Mouse (Mus musculus): Measurements from ENCODE around the gene Tmem86a.
A peak's percentile ranks its signal among the peaks of the same experiment; 100 is the strongest.

The Tmem86a gene

DNA sequence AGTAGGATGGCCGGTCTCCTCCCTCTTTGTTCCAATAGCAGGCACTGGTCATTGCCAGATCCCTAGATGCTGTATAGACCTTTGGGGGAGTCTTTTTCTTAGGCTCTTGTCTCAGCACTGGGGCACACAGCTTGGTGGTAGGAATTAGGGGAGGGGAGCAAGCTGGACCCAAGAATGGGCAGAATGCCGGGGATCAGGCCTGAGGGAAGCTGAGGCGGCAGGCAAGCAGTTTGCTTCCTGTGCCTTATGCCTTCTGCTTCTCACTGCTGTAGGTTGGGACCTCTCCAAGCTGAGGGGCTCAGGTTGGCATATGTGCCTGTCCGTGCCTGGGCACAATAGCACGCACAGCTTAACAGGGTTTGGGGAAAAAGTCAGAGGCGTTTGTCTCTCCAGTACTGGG is 25.8 kb downstream of the Tmem86a start:
- no peak for DNase-seq (ENCODE audit: inconsistent ontology term)

DNA sequence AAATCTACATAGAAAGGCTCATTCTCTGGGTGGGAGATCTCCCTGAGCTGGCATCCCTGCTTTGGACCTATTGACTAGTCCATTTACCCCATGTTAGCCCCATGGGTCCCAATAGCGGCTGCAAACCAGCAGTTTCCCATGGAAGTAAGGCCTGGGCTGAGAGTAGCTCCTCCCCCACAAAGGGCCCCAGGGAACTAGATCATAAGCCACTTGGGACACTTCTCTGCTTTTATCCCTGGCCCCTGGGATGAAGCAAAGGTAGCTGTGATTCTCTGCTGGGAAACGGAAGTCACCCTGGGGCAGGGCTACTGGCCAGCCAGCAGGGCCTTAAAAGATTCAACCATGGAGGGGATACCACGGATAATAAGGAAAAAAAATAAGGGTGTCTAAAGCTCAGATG is 26.3 kb downstream of the Tmem86a start:
- DNase-seq (ENCODE audit: inconsistent ontology term), result no peak

DNA sequence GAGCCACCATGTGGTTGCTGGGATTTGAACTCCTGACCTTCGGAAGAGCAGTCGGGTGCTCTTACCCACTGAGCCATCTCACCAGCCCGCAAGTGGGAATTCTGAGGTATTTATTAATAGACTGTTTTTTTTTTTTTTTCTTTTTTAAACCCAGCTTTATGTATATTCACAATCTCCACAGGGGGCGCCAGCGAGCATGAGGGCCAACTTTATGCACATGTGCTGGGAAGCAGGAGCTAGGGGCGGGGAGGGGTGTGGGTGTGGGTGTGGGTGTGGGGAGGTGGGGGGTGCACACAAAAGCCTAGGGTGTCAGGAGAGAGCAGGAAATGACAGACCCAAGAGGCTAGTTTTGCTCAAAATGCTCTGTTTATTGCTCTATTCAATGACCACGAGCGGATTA is 27.1 kb downstream of the Tmem86a start:
- no peak for DNase-seq (ENCODE audit: inconsistent ontology term)

DNA sequence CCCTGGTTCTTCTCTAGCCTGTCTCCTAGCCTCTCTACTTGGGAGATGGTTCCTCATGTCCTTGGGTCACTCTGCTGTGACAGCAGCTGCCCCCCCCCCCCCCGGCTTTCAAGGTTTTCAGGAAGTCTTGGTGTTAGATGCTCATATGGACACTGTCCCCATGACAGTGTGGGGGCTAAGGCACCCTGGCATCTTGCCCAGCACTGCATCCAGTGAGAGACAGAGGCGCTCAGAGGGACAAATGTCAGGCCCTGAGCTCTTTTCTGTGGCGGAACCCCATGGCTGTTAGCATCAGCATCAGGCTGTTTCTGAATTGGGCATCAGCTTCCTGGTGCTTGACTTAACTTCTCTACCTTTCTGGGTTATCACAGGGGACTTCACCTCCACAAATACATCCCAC is 30.5 kb downstream of the Tmem86a start:
- DNase-seq (ENCODE audit: inconsistent ontology term), result no peak

DNA sequence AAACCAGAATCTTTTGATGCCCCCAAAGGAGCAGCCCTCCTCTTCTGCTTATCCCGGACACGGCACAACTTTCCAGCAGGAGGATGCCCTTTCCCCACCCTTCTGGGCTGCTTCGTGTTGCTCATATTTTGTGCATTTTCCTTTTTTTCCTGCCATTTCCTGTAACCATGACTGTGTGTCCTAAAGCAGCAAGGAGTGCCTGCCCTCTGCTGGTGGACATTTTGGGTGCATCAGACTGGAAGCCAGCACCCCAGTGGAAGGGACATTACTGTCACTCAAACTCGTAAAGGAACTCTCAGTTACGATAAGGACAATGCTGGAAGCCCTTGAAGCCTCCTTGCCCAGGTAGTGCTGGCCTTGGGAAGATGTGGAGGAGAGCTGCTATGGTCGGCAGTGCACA is 30.9 kb downstream of the Tmem86a start:
- peak; percentile 35 for DNase-seq (ENCODE audit: inconsistent ontology term)

DNA sequence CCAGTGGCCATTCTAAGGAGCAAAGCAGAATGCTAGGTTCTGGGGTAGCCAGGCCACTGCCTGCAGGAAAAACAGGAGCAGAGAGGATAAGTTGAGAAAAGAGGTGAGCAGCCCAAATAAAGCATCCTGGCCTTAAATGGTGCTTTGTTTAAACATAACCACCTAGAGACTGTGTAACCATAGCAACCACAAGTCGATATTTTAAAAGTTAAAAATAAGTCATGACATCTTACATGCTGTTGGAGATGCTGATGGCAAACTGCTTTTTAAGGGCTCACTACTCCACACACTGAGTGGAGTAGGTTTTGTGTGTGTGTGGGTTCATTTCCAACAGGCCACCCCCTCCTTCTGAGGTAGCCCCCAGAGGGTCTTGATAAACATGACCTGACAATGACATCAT is 34.7 kb downstream of the Tmem86a start:
- no peak for DNase-seq (ENCODE audit: inconsistent ontology term)

DNA sequence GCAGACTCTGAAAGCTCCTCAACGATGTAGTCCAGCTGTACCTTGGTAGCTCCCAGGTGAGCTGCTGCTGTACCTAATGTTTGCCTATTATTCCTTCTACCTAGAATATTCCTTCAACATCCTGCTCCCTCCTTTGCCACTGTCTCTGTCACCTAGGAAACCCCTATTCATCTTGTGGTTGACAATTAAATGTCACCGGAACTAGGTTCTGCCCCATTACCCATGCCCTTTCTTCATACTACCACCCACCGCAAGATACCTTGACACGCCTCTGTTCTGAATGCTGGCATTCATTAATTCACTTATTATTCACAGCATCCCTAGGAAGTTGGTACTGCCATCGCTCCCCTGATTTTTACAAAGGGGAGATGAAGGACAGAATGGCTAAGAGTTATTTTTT is 43.5 kb downstream of the Tmem86a start:
- DNase-seq (ENCODE audit: inconsistent ontology term), result no peak

DNA sequence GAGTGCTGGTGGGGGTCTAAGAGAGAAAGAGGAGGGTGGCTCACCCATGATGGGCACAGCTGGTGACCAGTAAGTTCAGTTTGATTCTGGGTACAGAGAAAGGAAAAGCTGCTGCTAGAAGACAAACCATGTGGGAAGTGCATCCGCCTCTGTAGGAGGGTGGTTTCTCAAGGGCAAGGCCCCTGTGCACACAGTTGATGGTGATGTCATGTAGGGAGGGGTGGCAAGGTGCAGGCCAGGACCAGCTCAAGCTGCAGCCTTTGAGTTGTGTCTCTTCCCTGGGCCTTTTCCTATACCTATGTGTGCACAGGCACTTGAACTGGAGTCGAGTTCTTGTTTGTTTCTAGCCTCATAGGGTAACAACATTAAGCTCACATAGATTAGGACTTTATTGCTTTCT is 44.6 kb downstream of the Tmem86a start:
- no peak for DNase-seq (ENCODE audit: inconsistent ontology term)

DNA sequence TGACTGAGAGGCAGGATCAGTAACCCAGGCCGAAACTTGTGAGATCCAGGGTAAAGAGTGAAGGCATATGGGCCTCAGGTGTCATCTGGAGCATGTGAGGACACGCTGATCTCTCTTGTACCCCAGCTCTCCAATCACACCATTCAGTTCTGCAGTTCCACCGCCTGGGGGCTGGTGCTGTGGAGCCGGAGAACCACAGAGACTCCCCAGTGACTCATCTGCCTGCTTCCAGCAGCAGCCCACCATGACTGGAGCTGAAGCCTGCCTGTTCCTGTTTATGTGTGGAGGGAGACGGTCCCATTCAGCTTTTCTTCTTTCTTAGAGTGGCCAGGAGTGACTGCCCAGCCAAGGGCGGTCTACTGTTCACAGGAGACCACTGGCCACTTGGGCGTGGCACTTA is 47.6 kb downstream of the Tmem86a start:
- peak; percentile 12 for DNase-seq (ENCODE audit: inconsistent ontology term)

DNA sequence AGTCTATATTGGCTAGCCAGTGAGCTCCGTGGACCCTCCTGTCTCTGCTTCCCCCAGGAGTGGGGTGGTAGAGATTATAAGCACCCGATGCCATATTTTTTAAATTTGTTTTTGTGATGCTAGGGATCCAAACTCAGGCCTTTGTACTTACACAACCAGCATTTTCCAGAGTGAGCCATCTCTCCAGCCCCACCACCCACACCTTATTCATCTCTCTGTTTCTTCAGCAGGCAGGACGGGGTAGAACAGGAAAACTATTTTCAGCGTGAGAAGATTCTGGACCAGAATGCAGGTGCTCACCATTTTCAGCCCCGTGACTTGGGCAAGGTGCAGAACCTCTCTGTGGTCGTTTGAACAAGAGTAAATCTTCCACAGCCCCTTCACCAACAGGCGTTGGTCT is 48.9 kb downstream of the Tmem86a start:
- DNase-seq (ENCODE audit: inconsistent ontology term), result no peak

DNA sequence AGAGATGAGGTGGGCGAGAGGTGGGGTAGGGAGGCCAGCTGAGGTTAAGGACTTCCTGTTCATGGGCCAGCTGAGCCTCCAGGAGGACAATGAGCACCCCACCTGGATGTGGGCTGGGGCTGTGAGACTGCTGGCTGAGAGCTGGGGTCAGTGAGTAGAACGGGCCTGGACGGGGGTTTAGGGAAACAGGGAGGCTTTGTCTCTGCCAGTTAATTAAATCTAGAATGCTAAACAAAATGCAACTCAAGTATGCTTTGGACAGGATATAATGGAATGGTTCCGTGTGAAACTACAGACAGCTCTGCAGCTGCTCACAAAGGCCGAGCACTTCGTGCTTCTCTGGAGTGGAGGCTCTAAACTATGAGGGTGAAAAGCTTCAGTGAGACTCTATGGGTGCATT is 50.2 kb downstream of the Tmem86a start:
- DNase-seq (ENCODE audit: inconsistent ontology term), result peak; percentile 52

DNA sequence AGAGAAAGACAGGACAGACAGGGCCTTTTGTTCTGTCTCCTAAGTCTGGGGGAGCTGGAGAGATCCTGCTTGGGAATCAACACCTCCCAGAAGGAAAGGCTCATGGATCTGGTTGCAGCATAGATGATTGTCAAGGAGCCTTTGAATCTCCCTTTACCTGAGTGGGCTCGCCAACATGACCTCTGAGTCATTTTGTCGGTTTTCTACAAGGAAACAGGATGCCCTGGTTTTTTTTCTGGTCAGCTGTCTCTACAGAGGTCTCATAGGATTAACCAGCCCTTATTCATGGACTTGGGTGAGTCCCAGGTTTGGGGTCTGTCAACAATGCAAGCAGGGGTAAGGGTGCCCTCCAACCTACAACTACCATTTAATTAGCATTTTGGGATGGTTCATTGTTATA is 52.6 kb downstream of the Tmem86a start:
- no peak for DNase-seq (ENCODE audit: inconsistent ontology term)

DNA sequence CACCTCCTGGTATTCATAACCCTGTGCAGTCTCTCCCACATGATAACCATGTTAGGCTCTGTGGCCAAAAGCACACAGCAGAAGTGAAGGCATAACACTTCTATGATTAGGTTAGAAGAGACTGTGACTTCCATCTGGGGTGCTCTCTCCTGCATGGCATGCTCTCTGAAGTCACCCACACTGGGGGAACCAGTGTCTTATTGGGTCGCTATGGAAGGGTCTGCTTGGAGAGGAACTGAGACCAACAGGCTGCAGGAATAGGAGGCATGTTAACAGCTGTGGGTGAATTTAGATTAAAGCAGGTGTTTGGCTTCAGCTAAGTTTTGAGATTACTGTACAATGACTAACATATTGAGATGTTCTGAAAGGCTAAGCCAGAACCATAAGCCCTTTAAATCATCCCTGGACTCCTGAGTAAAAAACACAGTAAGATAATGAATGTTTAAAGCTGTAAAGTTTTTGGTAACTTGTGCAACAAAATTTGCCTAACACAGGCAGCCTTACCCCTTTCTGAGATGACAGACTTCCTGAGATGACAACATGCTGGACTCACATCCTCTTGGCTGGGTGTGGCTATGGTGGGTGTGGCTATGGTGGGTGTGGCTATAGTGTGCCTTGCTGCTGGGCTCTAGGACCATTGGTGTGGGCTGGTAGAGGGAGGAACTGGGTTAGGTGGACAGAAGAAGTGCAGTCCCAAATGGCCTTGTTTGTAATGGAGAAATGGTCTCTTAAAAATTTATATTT is 53.4 kb downstream of the Tmem86a start:
- DNase-seq (ENCODE audit: inconsistent ontology term), result no peak

Data from Muller cell, postnatal 12 days (primary cell).